Mouse (Mus musculus) embryonic fibroblast, embryonic 13.5 days (primary cell): ENCODE measurements around the gene Apobec2. TPM values are rescaled to one million over a fixed set of nuclear protein-coding genes. Genes with fewer than 3 reads are reported as not detected.

Experiments used
- H3K27ac ChIP-seq: 2 replicates; pipeline ENCODE4 v1.5.1; 2012; ENCODE audit warnings: low read length, control low read depth, inconsistent platforms; ENCODE audit not compliant: insufficient read depth
- H3K4me1 ChIP-seq: 2 replicates; pipeline ENCODE4 v1.6.1; 2011; ENCODE audit warnings: low read length; ENCODE audit not compliant: control insufficient read depth, insufficient read depth
- H3K4me3 ChIP-seq: 2 replicates; pipeline ENCODE4 v1.5.1; 2011; ENCODE audit warnings: mild to moderate bottlenecking, control low read depth, low read length; ENCODE audit not compliant: insufficient read depth
- CTCF ChIP-seq: IDR thresholded peaks from 2 replicates; pipeline ENCODE4 v1.5.1; 2011; ENCODE audit warnings: mild to moderate bottlenecking, control low read depth, low read length, moderate library complexity, borderline replicate concordance; ENCODE audit not compliant: insufficient read depth
- POLR2A ChIP-seq: IDR thresholded peaks from 2 replicates; pipeline ENCODE4 v1.6.1; 2011; ENCODE audit warnings: low read depth, mild to moderate bottlenecking, control low read depth, low read length, moderate library complexity
- polyA plus RNA-seq: library from polyadenylated mRNA; stranded (reverse); fragments of >200 nt; gene quantifications from 2 replicates; pipeline ENCODE4 v1.2.4, GENCODE M21; 2011; ENCODE audit warnings: low read depth; ENCODE audit not compliant: missing spikeins, insufficient read length

Gene Apobec2
- polyA plus RNA-seq, 1 experiment: not detected

GRCm38 (mm10) chr17:48411241-48411640, 21.5 kb downstream of the Apobec2 start:
- H3K27ac ChIP-seq: peak overlapping the region; percentile 90
- TF ChIP-seq CTCF (no peak), POLR2A (no peak)
- peak overlapping the region; percentile 65 for H3K4me3 ChIP-seq
- peaks cover 6% of the 10 kb centered on the region for H3K4me1 ChIP-seq

GRCm38 (mm10) chr17:48410299-48410785, 22.4 kb downstream of the Apobec2 start:
- peak overlapping the region; percentile 65 for H3K4me3 ChIP-seq
- peak overlapping the region; percentile 90 for H3K27ac ChIP-seq
- H3K4me1 ChIP-seq: peaks cover 6% of the 10 kb centered on the region
- TF ChIP-seq CTCF: no peak
- peak; percentile 39 for TF ChIP-seq POLR2A

GRCm38 (mm10) chr17:48409380-48410298, 23.1 kb downstream of the Apobec2 start, which contains the start of the genes Nfya and Oard1:
TSS of gene Nfya (minus strand) at chr17:48409906.
TSS of gene Oard1 (plus strand) at chr17:48410014.
- peaks cover 6% of the 10 kb centered on the region for H3K4me1 ChIP-seq
- H3K4me3 ChIP-seq: peak within 1 kb of the TSS; percentile 93
- H3K27ac ChIP-seq: peak within 1 kb of the TSS; percentile 96
- TF ChIP-seq CTCF (no peak), POLR2A (peak; percentile 37)

GRCm38 (mm10) chr17:48408526-48409291, 24.0 kb downstream of the Apobec2 start:
- peaks cover 6% of the 10 kb centered on the region for H3K4me1 ChIP-seq
- H3K4me3 ChIP-seq: peak overlapping the region; percentile 93
- TF ChIP-seq CTCF (no peak), POLR2A (peak; percentile 62)
- H3K27ac ChIP-seq: peak overlapping the region; percentile 96

GRCm38 (mm10) chr17:48407910-48408525, 24.7 kb downstream of the Apobec2 start:
- peak overlapping the region; percentile 96 for H3K27ac ChIP-seq
- H3K4me3 ChIP-seq: peak overlapping the region; percentile 93
- TF ChIP-seq CTCF (no peak), POLR2A (0 out of 2 replicates have a peak, but pooled peaks have one; percentile 10)
- peaks cover 6% of the 10 kb centered on the region for H3K4me1 ChIP-seq

GRCm38 (mm10) chr17:48407154-48407553, 25.6 kb downstream of the Apobec2 start:
- TF ChIP-seq CTCF: no peak
- no peak for TF ChIP-seq POLR2A
- Histone ChIP-seq H3K4me3 (no peak overlapping the region; the same call in none of the 2 replicates), H3K4me1 (peaks cover 6% of the 10 kb centered on the region), H3K27ac (no peak overlapping the region)

GRCm38 (mm10) chr17:48404706-48405105, 28.0 kb downstream of the Apobec2 start:
- Histone ChIP-seq H3K4me1 (peaks cover 6% of the 10 kb centered on the region), H3K27ac (no peak overlapping the region), H3K4me3 (no peak overlapping the region)
- TF ChIP-seq CTCF (no peak), POLR2A (no peak)

- no peak overlapping the region for H3K4me3 ChIP-seq
- H3K4me1 ChIP-seq: peaks cover 6% of the 10 kb centered on the region
- H3K27ac ChIP-seq: no peak overlapping the region
- TF ChIP-seq POLR2A (no peak), CTCF (no peak)
Observed at GRCm38 (mm10) chr17:48403848-48404247, 28.9 kb downstream of the Apobec2 start.

GRCm38 (mm10) chr17:48402751-48403150, 30.0 kb downstream of the Apobec2 start:
- Histone ChIP-seq H3K4me1 (peaks cover 6% of the 10 kb centered on the region), H3K4me3 (no peak overlapping the region), H3K27ac (no peak overlapping the region)
- no peak for TF ChIP-seq POLR2A
